Mouse (Mus musculus) hindbrain, embryonic 14.5 days (tissue): ENCODE results near the gene Tgfbr3. TPM values are rescaled to one million over a fixed set of nuclear protein-coding genes. Genes with fewer than 3 reads are reported as not detected.
A peak's percentile ranks its signal among the peaks of the same experiment; 100 is the strongest.

Experiments
- ATAC-seq: fragments of 200-750 bp; cut with Nextera tagmentation; 2 replicates; pipeline ENCODE4 v1.8.0; 2017; ENCODE audit warnings: moderate number of reproducible peaks, mild to moderate bottlenecking, moderate TSS enrichment, moderate library complexity; ENCODE audit not compliant: low FRiP score
- DNase-seq: peaks from one replicate; pipeline ENCODE4 v3.0.0-alpha.2; 2015; ENCODE audit warnings: low spot score
- H3K27ac ChIP-seq: fragments of 300-500 bp; sonication (generic); 2 replicates; pipeline ENCODE4 v1.5.1; 2014; ENCODE audit warnings: mild to moderate bottlenecking, moderate library complexity
- H3K27me3 ChIP-seq: fragments of 300-500 bp; sonication (generic); 2 replicates; pipeline ENCODE4 v1.6.1; 2014; ENCODE audit warnings: mild to moderate bottlenecking, low read length, mixed read lengths; ENCODE audit not compliant: control insufficient read depth, insufficient read depth
- H3K36me3 ChIP-seq: fragments of 300-500 bp; sonication (generic); replicated peaks from 2 replicates; pipeline ENCODE4 v1.6.1; 2014; ENCODE audit not compliant: control insufficient read depth, insufficient read depth
- H3K4me1 ChIP-seq: fragments of 300-500 bp; sonication (generic); replicated peaks from 2 replicates; pipeline ENCODE4 v1.6.1; 2014; ENCODE audit warnings: antibody characterized with exemption, low read length, mixed read lengths; ENCODE audit not compliant: control insufficient read depth, insufficient read depth
- H3K4me2 ChIP-seq: fragments of 300-500 bp; sonication (generic); replicated peaks from 2 replicates; pipeline ENCODE4 v1.6.1; 2014; ENCODE audit warnings: mild to moderate bottlenecking, moderate library complexity
- H3K4me3 ChIP-seq: fragments of 300-500 bp; sonication (generic); replicated peaks from 2 replicates; pipeline ENCODE4 v1.5.1; 2014; ENCODE audit warnings: mild to moderate bottlenecking, low read length
- H3K9ac ChIP-seq: fragments of 300-500 bp; sonication (generic); 2 replicates; pipeline ENCODE4 v1.6.1; 2014
- H3K9me3 ChIP-seq: fragments of 300-500 bp; sonication (generic); 2 replicates; pipeline ENCODE4 v1.6.1; 2016; ENCODE audit warnings: low read length; ENCODE audit not compliant: control insufficient read depth
- WGBS: fragments of 180-500 bp; shearing (Covaris S2); extraction: QIAGEN DNeasy Blood & Tissue Kit; methylation state at CpG from one replicate; pipeline ENCODE4 v1.1.7; 2014; 5-methylcytosine and 5-hydroxymethylcytosine counted together
- polyA plus RNA-seq: library from polyadenylated mRNA; unstranded; fragments of >200 nt; fragmentation: Nextera tagmentation; extraction: Ambion mirVana; gene quantifications from 2 replicates; pipeline ENCODE4 v1.2.1, GENCODE M21; 2014

Tgfbr3 gene
- polyA plus RNA-seq, 1 experiment from 2014 or later = 7.1 TPM

- no peak overlapping the region for H3K4me2 ChIP-seq
- H3K4me3 ChIP-seq = no peak overlapping the region
- ATAC-seq = no peak
- H3K36me3 ChIP-seq = no peaks in the 10 kb centered on the region
- WGBS = 67% methylated on average over 2 of the region's 2 CpGs
- no peaks in the 10 kb centered on the region for H3K9me3 ChIP-seq
- DNase-seq = no peak
- no peak overlapping the region for H3K27ac ChIP-seq
- H3K4me1 ChIP-seq = peaks cover 3% of the 10 kb centered on the region; the same call in 1 of the 2 replicates
- no peaks in the 10 kb centered on the region for H3K27me3 ChIP-seq
- H3K9ac ChIP-seq = no peak overlapping the region
These were observed 202.1 kb downstream of the Tgfbr3 start for GRCm38 (mm10) chr5:107087291-107087690.

GRCm38 (mm10) chr5:107086166-107086565, 203.3 kb downstream of the Tgfbr3 start:
- ATAC-seq (no peak), DNase-seq (no peak)
- WGBS = 82% methylated on average over 5 of the region's 5 CpGs
- Histone ChIP-seq H3K27me3 (no peaks in the 10 kb centered on the region), H3K9ac (no peak overlapping the region), H3K4me3 (no peak overlapping the region), H3K4me1 (peaks cover 3% of the 10 kb centered on the region; the same call in 1 of the 2 replicates), H3K27ac (no peak overlapping the region), H3K4me2 (no peak overlapping the region), H3K36me3 (no peaks in the 10 kb centered on the region), H3K9me3 (no peaks in the 10 kb centered on the region)

DNA sequence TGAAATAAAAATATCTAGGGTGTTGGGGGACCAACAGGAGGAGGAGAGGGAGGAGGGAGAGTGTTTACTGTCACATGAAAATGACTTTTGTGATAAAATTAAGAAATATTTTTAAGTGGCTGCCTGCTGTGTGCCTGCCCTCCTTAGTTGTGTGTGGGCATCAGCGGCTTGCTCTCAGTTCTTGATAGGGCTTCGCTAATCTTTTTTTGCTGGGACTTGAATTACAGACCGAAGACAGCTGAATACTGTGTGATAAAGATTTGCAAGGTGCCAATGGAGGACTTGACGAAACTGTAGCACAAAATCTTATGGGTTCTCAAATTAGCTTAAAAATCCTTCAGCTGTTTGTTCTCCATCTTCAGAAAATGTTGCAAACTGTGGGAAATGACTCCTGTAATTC, 205.0 kb downstream of the Tgfbr3 start:
- no peak overlapping the region for H3K27ac ChIP-seq
- ATAC-seq = no peak
- no peak overlapping the region for H3K4me3 ChIP-seq
- H3K36me3 ChIP-seq = no peaks in the 10 kb centered on the region
- 95% methylated on average over 4 of the region's 4 CpGs for WGBS
- H3K4me1 ChIP-seq = peaks cover 3% of the 10 kb centered on the region; the same call in 1 of the 2 replicates
- no peaks in the 10 kb centered on the region for H3K9me3 ChIP-seq
- no peak for DNase-seq
- H3K27me3 ChIP-seq = no peaks in the 10 kb centered on the region
- H3K4me2 ChIP-seq = no peak overlapping the region
- H3K9ac ChIP-seq = no peak overlapping the region

GRCm38 (mm10) chr5:107082011-107082410, 207.4 kb downstream of the Tgfbr3 start:
- Histone ChIP-seq H3K27ac (no peak overlapping the region), H3K4me3 (no peak overlapping the region), H3K27me3 (no peaks in the 10 kb centered on the region), H3K9ac (no peak overlapping the region), H3K9me3 (no peaks in the 10 kb centered on the region), H3K4me2 (no peak overlapping the region), H3K4me1 (peaks cover 6% of the 10 kb centered on the region; the same call in 1 of the 2 replicates), H3K36me3 (no peaks in the 10 kb centered on the region)
- WGBS = 71% methylated on average over 3 of the region's 3 CpGs
- no peak for ATAC-seq
- no peak for DNase-seq

DNA sequence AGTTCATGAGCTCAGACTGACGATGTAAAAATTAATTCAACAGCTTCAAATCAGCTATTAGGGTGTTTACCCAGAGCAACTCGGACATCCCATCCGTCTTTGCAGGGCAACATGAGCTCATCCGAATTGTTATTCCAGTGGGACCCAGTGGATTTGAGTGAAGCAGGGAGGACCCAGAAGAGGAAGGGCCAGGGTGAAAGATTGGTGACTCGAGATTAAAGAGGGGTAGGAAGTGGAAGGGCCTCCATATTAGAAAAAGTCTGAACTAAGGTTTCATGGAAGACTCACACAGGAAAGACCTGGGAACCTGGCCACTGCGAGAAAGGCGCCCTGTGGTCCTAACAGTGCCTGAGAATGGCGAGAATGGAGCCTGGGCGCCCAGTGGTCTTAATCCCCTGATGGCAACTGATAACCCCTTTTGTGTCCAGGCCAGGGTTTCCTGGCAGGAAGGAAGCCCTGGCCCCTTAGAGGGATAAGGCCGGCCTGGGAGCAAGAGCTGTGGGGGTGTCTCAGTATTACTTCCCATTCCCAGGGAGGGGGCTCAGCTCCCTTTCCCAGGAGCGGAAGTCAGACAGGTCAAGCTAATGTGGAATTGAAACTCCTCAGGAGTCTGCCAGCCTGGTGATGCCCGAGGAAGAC, 208.3 kb downstream of the Tgfbr3 start:
- no peaks in the 10 kb centered on the region for H3K9me3 ChIP-seq
- DNase-seq (no peak), ATAC-seq (no peak)
- 57% methylated on average over 12 of the region's 12 CpGs for WGBS
- H3K4me2 ChIP-seq = no peak overlapping the region
- H3K9ac ChIP-seq = no peak overlapping the region
- peaks cover 6% of the 10 kb centered on the region; the same call in 1 of the 2 replicates for H3K4me1 ChIP-seq
- no peaks in the 10 kb centered on the region for H3K36me3 ChIP-seq
- no peak overlapping the region for H3K4me3 ChIP-seq
- no peaks in the 10 kb centered on the region for H3K27me3 ChIP-seq
- H3K27ac ChIP-seq = no peak overlapping the region

DNA sequence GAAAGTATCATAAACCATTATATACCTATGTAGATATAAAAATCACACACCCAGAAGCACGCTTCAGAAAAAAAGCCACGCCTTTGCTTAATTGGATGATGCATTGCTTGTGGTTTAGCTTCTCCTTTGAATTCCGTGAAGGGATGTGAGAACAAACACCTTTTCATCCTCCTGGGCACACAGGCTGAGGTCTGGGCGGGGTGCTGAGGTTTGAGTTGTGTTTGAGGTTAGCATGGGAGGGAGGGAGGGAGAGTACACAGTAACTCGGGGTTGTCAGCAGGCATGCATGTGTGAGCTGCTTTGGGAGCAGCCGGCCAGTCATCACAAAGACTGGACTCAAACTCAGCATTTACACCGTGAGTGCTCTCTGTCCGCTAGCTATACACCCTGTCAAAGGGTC, 209.5 kb downstream of the Tgfbr3 start:
- no peaks in the 10 kb centered on the region for H3K36me3 ChIP-seq
- no peaks in the 10 kb centered on the region for H3K9me3 ChIP-seq
- no peak overlapping the region for H3K4me2 ChIP-seq
- H3K4me3 ChIP-seq = no peak overlapping the region
- 58% methylated on average over 8 of the region's 8 CpGs for WGBS
- no peaks in the 10 kb centered on the region for H3K27me3 ChIP-seq
- no peak overlapping the region for H3K27ac ChIP-seq
- DNase-seq = no peak
- peaks cover 6% of the 10 kb centered on the region; the same call in 1 of the 2 replicates for H3K4me1 ChIP-seq
- no peak overlapping the region for H3K9ac ChIP-seq
- ATAC-seq = no peak

GRCm38 (mm10) chr5:107079146-107079638, 210.2 kb downstream of the Tgfbr3 start:
- H3K9me3 ChIP-seq = no peaks in the 10 kb centered on the region
- peak; percentile 46; the same call in 1 of the 2 replicates for ATAC-seq
- DNase-seq = peak; percentile 58
- H3K36me3 ChIP-seq = no peaks in the 10 kb centered on the region
- H3K9ac ChIP-seq = no peak overlapping the region
- no peak overlapping the region for H3K27ac ChIP-seq
- H3K4me1 ChIP-seq = peaks cover 6% of the 10 kb centered on the region; the same call in 1 of the 2 replicates
- H3K27me3 ChIP-seq = no peaks in the 10 kb centered on the region
- no peak overlapping the region for H3K4me3 ChIP-seq
- WGBS = 35% methylated on average over 11 of the region's 11 CpGs
- H3K4me2 ChIP-seq = no peak overlapping the region

GRCm38 (mm10) chr5:107078361-107078760, 211.1 kb downstream of the Tgfbr3 start:
- H3K4me2 ChIP-seq = no peak overlapping the region
- peaks cover 6% of the 10 kb centered on the region; the same call in 1 of the 2 replicates for H3K4me1 ChIP-seq
- H3K27ac ChIP-seq = no peak overlapping the region
- ATAC-seq = no peak
- H3K9me3 ChIP-seq = no peaks in the 10 kb centered on the region
- no peaks in the 10 kb centered on the region for H3K27me3 ChIP-seq
- no peak for DNase-seq
- WGBS = 97% methylated on average over 3 of the region's 3 CpGs
- H3K36me3 ChIP-seq = no peaks in the 10 kb centered on the region
- H3K4me3 ChIP-seq = no peak overlapping the region
- H3K9ac ChIP-seq = no peak overlapping the region

- H3K9me3 ChIP-seq = no peaks in the 10 kb centered on the region
- 94% methylated on average over 7 of the region's 7 CpGs for WGBS
- no peak for DNase-seq
- ATAC-seq = no peak
- peaks cover 6% of the 10 kb centered on the region; the same call in 1 of the 2 replicates for H3K4me1 ChIP-seq
- no peak overlapping the region for H3K27ac ChIP-seq
- no peak overlapping the region for H3K4me3 ChIP-seq
- no peaks in the 10 kb centered on the region for H3K36me3 ChIP-seq
- H3K9ac ChIP-seq = no peak overlapping the region
- H3K27me3 ChIP-seq = no peaks in the 10 kb centered on the region
- H3K4me2 ChIP-seq = no peak overlapping the region
These were observed 211.5 kb downstream of the Tgfbr3 start for GRCm38 (mm10) chr5:107077900-107078299.
